Mouse (Mus musculus) bone marrow, adult 2 months (tissue): ENCODE data around the gene Itpk1. TPM values are rescaled to one million over a fixed set of nuclear protein-coding genes. Genes with fewer than 3 reads are reported as not detected.

Source experiments
- H3K27ac ChIP-seq: fragments of 200-500 bp; 2 replicates; pipeline ENCODE4 v1.5.1; 2012; ENCODE audit warnings: low read depth, mild to moderate bottlenecking, control low read depth, inconsistent platforms, low read length; ENCODE audit not compliant: control insufficient read depth, poor library complexity, insufficient read depth
- H3K4me1 ChIP-seq: fragments of 200-500 bp; 2 replicates; pipeline ENCODE4 v1.6.1; 2011; ENCODE audit warnings: low read length; ENCODE audit not compliant: control insufficient read depth, insufficient read depth
- H3K4me3 ChIP-seq: fragments of 200-500 bp; replicated peaks from 2 replicates; pipeline ENCODE3; 2011; ENCODE audit warnings: mild to moderate bottlenecking, low read depth, low read length, control low read depth; ENCODE audit not compliant: control insufficient read depth
- CTCF ChIP-seq: fragments of 200-500 bp; IDR thresholded peaks from 2 replicates; pipeline ENCODE4 v1.5.1; 2011; ENCODE audit warnings: low read length, control low read depth; ENCODE audit not compliant: control insufficient read depth, insufficient read depth
- POLR2A ChIP-seq: fragments of 200-500 bp; IDR thresholded peaks from 2 replicates; pipeline ENCODE4 v1.6.1; 2011; ENCODE audit warnings: low read depth, mild to moderate bottlenecking, control low read depth, low read length, borderline replicate concordance; ENCODE audit not compliant: control insufficient read depth
- WGBS: fragments of 180-500 bp; shearing (Covaris S2); methylation state at CpG from one replicate; pipeline ENCODE4 v1.1.7; 2018; 5-methylcytosine and 5-hydroxymethylcytosine counted together
- polyA plus RNA-seq: library from polyadenylated mRNA; stranded (reverse); fragments of >200 nt; gene quantifications from 2 replicates; pipeline ENCODE4 v1.2.4, GENCODE M21; 2011; ENCODE audit warnings: low replicate concordance; ENCODE audit not compliant: missing spikeins, insufficient read depth, insufficient read length

The Itpk1 gene
- polyA plus RNA-seq, 1 experiment: 15.8 TPM

DNA sequence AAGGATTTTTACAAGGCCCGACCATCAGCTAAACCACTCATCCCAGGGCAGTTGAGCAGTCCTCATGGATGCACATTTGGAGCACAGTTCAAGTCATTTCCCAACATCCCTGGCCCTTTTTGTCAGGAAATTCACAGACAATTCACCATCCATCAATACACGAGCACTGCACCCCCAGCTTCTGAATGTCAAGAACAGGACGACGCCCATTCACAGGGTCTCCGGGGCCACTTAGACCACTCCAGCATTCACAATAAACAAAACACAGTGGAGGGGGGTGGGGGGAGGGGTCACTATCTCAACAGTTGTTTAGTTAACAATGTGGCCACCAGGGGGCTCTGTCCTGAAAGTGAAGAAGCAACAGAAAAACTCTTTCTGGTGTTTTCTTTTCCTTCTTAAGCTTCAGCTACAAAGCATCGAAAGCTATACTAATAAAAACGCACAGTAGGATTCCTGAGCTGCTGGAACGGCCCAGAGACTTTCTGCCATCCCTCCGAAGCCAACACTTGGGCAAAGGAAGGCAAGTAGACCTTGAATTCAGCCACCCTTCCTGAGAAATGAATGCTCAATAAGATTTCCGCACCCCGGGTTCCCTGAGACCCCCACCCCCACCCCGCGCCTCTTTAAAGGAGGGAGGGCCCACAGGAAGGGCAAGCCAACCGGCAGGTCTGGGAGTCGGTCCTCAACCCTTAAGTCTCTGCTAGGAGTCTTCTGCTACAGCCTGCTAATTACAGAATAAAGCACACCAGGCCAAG lies 2.2 kb downstream of the Itpk1 start:
- no peak for TF ChIP-seq POLR2A
- no peak for TF ChIP-seq CTCF
- WGBS: 8% methylated on average over 15 of the region's 15 CpGs
- Histone ChIP-seq H3K4me3 (peak overlapping the region; percentile 47), H3K27ac (peak overlapping the region; percentile 47), H3K4me1 (peaks cover 2% of the 10 kb centered on the region; the same call in 1 of the 2 replicates)

DNA sequence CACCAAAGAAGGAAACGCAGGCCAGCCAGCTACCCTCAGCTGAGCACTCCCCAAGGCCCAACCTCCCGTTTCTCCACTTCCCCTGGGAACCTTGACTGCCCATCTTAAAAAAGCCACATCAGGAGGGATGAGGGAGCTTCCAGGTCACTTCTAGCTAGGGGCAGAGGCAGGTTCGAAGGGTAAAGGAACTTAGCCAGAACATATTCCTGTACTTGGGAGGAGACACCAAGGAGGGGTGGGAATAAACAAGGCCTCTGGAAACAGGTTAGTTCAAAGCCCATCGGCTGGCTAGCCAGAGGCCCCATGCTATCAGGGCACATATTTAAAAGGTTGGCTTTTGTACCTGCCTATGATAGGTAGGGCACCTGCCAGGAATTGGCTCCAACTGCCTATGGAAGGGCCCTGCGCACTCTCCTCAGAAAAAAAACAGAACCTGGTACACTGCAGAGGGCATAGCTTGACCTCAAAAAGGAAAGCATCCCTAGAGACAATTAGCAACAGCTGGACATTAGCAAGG lies 3.0 kb downstream of the Itpk1 start:
- TF ChIP-seq POLR2A (no peak), CTCF (no peak)
- Histone ChIP-seq H3K4me3 (no peak overlapping the region), H3K4me1 (peaks cover 2% of the 10 kb centered on the region; the same call in 1 of the 2 replicates), H3K27ac (no peak overlapping the region)
- 50% methylated on average over 5 of the region's 5 CpGs for WGBS

DNA sequence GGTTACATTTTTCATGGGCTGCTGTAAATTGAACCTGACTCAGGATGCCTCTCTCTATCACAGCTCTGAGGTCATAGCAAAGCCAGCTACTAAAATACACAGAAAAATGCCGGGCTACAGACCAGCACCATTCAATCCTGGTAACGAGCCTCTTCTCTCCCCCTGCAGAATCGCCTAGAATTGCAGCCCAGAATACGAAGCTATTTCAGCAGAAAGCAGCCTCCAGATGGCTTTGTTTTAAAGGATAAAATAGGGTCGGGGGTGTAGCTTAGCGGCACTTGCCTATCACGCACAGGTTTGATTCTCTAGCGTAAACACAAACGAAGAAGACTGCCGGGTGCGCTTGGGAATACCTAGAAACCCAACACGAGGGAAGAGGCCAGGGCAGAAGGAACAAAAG lies 4.3 kb downstream of the Itpk1 start:
- WGBS: 83% methylated on average over 12 of the region's 12 CpGs
- TF ChIP-seq CTCF (no peak), POLR2A (no peak)
- no peak overlapping the region for H3K27ac ChIP-seq
- no peak overlapping the region for H3K4me3 ChIP-seq
- H3K4me1 ChIP-seq: peaks cover 3% of the 10 kb centered on the region; the same call in 1 of the 2 replicates

DNA sequence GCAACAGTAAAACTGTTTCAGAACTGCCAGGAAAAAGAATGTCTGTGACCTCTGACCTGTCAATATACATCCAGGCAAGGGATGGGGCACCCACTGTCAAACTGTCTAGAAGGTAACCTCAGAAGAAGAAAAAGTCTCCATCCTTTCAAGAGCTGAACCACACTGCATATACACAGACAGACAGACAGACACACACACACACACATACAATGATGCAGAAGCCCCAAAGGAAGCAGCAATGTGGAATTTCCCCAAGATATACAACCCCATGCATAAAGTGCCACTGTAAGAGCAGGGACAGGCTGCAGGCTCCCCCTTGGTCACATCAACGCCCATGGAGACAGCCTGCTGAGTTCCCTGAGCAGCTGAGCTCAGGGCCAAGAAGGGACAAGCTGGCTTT lies 5.6 kb downstream of the Itpk1 start:
- no peak overlapping the region for H3K4me3 ChIP-seq
- TF ChIP-seq CTCF (no peak), POLR2A (no peak)
- WGBS: 62% methylated on average over 1 of the region's 1 CpGs
- no peak overlapping the region for H3K27ac ChIP-seq
- peaks cover 8% of the 10 kb centered on the region; the same call in 1 of the 2 replicates for H3K4me1 ChIP-seq

DNA sequence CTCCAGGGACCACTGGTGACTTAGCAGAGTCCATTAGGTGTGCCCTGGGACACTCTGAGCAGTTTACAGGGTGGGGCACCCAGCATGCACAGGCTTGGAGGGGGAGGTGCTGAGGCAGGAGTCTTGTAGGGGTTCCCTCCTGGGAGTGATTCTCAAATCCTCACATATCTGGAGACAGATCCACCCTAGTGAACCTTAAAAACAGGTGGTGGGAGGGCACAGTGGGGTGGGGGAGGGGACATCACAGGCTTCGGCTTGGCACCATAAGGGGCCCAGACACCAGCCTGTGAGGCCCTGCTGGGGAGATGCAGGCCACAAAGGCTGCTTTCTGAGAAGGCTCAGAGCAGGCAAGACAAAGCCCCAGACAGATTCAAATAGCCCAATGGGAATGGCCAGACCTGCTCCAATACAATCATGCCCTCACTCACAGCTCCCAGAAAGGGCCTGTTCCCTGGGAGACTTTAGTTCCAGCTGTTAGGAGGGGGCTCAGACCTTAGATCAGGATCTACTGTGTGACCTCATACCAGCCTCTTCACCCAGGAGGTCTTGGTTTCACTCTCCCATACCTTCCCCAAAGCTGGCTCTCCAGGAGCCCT lies 6.5 kb downstream of the Itpk1 start:
- TF ChIP-seq CTCF: no peak
- no peak for TF ChIP-seq POLR2A
- Histone ChIP-seq H3K27ac (no peak overlapping the region; the same call in 1 of the 2 replicates), H3K4me1 (peaks cover 10% of the 10 kb centered on the region; the same call in 1 of the 2 replicates), H3K4me3 (no peak overlapping the region)
- 50% methylated on average over 1 of the region's 1 CpGs for WGBS

DNA sequence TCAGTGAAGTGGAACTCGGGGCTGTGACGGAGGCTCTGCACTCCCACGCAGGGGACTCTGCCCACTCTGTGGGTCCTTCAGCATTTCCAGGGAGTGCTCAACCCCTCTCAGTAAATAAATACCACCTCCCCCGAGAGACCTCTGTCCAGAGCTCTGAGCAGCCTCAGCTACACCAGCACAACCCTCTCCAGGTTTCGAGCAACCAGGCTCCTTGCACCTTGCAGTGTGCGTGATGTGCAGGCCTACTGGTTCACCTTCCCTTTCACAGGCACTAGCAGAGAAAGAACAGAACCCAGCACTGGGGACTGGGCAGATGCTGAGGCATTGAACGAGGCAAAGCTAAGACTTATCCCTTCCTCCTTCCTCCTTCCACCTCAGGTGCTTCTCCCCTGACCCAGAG lies 7.3 kb downstream of the Itpk1 start:
- H3K4me1 ChIP-seq: peaks cover 11% of the 10 kb centered on the region; the same call in 1 of the 2 replicates
- TF ChIP-seq CTCF (no peak), POLR2A (no peak)
- WGBS: 75% methylated on average over 7 of the region's 7 CpGs
- no peak overlapping the region for H3K4me3 ChIP-seq
- H3K27ac ChIP-seq: no peak overlapping the region

DNA sequence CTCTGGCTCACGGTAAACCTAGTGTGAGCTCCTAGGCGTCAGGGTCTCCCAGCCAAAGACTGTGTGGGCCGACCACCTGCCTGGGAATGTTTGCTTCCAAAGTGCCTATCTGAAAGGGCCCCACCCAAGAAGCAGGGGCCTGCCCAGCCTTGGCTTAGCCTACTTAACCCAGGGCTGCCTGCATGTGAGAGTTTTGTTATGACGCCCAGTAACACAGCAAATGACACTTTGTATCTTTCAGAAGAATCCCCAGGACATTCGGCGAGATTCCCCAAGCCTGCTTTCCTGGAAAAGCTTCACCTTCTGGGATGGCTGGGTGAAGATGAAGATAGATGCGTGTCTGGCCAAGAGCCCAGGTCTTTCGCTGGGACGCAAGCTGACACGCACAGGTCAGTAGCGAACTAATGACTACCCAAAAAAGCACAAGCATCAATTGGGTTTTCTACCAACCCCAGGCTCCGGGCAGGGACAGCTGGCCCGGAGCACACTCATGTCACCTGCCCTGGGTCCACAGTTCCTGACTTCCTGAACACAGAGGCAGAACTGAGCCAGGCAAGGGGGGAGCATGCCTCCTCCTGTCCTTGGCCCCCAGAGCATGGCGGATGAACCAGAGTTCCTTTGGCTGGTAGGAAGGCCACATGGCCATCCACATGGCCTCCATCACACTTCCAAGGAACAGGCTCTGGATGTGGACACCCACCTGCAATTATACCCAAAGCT lies 7.9 kb downstream of the Itpk1 start:
- H3K4me1 ChIP-seq: peaks cover 10% of the 10 kb centered on the region; the same call in 1 of the 2 replicates
- H3K4me3 ChIP-seq: no peak overlapping the region
- no peak overlapping the region for H3K27ac ChIP-seq
- TF ChIP-seq POLR2A (no peak), CTCF (no peak)
- WGBS: 85% methylated on average over 14 of the region's 14 CpGs

DNA sequence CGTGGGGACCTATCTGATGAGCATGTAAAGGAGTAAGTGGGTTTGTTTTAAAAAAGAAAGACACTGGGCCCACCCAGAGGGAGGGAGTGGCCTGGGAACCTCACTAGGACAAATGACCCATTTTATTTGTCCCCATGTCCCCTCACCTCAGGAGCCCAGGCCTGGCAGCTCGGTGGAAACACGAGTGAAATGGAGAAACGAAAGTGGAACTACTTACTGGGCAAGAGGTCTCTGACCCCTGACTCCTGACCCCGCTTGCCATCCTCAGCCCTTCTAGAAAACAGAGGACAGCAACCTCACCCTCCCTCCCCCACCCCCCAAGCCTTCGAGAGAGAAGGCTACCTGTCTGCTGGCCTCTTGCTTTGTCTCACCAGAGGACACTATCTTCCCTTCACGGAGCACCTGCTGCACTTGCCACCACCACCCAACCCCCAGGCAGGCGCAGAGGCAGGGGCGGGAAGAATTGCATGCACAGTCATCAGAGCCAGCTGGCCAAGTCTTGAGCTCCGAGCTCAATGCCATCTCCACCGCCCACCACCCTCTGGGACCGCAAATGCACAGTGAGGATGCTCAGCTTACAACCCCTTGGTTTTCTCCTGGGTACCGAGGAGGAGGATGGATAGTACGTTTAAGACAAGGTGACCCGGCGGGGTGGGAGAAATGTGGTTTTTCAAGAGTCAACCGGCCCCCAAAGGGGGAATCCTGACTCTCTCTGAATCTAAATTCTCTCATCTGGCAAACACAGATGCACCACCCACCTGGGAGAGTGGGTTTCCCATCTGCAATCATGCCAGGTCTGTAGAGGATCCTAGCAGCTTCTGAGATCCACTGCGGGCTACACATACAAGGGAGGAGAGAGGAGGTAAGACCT lies 9.1 kb downstream of the Itpk1 start:
- peak overlapping the region; percentile 7 for H3K4me3 ChIP-seq
- whole genome bisulfite sequencing: 51% methylated on average over 18 of the region's 18 CpGs
- TF ChIP-seq CTCF: no peak
- TF ChIP-seq POLR2A: no peak
- peak overlapping the region; percentile 22 for H3K27ac ChIP-seq
- H3K4me1 ChIP-seq: peaks cover 10% of the 10 kb centered on the region; the same call in 1 of the 2 replicates
